Mouse (Mus musculus): ENCODE results near the gene Acp7. TPM values are rescaled to one million over a fixed set of nuclear protein-coding genes. Genes with fewer than 3 reads are reported as not detected.
A peak's percentile ranks its signal among the peaks of the same experiment; 100 is the strongest.
"Not testable (repeated sequence)": the region's sequence is repeated elsewhere in the genome, so short reads cannot be mapped to it uniquely, and the experiment has no call there.

The Acp7 gene
- polyA plus RNA-seq, 1 experiment from 2014 or later = not detected

- no peaks in the 10 kb centered on the region for H3K9me3 ChIP-seq (replicated peaks; ENCODE audit: control insufficient read depth, low read length)
- no peak for DNase-seq (ENCODE audit: low spot score)
- WGBS = 46% methylated on average over 4 of the region's 4 CpGs
Measured at GRCm38 (mm10) chr7:28634128-28634527, 3.0 kb upstream of the Acp7 start.

GRCm38 (mm10) chr7:28624791-28625190 is 6.3 kb downstream of the Acp7 start:
- Histone ChIP-seq H3K9me3 (replicated peaks; ENCODE audit: control insufficient read depth, low read length) (no peaks in the 10 kb centered on the region), H3K4me1 (ENCODE audit: control insufficient read depth, insufficient read depth, low read length) (no peaks in the 10 kb centered on the region), H3K27me3 (ENCODE audit: control insufficient read depth, insufficient read depth, low read length) (peaks cover 10% of the 10 kb centered on the region), H3K4me2 (ENCODE audit: low read depth, low read length) (no peak overlapping the region), H3K36me3 (replicated peaks; ENCODE audit: control insufficient read depth, insufficient read depth, low read depth, low read length) (no peaks in the 10 kb centered on the region), H3K9ac (replicated peaks; ENCODE audit: low read length) (no peak overlapping the region), H3K4me3 (ENCODE audit: low read depth, low read length) (no peak overlapping the region), H3K27ac (replicated peaks; ENCODE audit: low read depth, low read length) (no peak overlapping the region)
- DNase-seq (ENCODE audit: low spot score) (no peak), ATAC-seq (replicated peaks; ENCODE audit: insufficient number of reproducible peaks, low FRiP score, low TSS enrichment, low read depth) (no peak)
- WGBS = 83% methylated on average over 5 of the region's 5 CpGs

More at GRCm38 (mm10) chr7:28634128-28634527, 3.0 kb upstream of the Acp7 start:
- peaks cover 4% of the 10 kb centered on the region; the same call in 1 of the 2 replicates for H3K4me1 ChIP-seq (ENCODE audit: control insufficient read depth, insufficient read depth, low read length)
- no peaks in the 10 kb centered on the region for H3K36me3 ChIP-seq (replicated peaks; ENCODE audit: control insufficient read depth, insufficient read depth, low read depth, low read length)
- H3K4me2 ChIP-seq (ENCODE audit: low read depth, low read length) = no peak overlapping the region
- ATAC-seq (replicated peaks; ENCODE audit: insufficient number of reproducible peaks, low FRiP score, low TSS enrichment, low read depth) = no peak
- no peak overlapping the region for H3K4me3 ChIP-seq (ENCODE audit: low read depth, low read length)
- no peak overlapping the region for H3K9ac ChIP-seq (replicated peaks; ENCODE audit: low read length)
- H3K27me3 ChIP-seq (ENCODE audit: control insufficient read depth, insufficient read depth, low read length) = peaks cover 22% of the 10 kb centered on the region
- H3K27ac ChIP-seq (replicated peaks; ENCODE audit: low read depth, low read length) = no peak overlapping the region

GRCm38 (mm10) chr7:28619098-28619715 is 11.9 kb downstream of the Acp7 start:
- no peak overlapping the region for H3K4me3 ChIP-seq (ENCODE audit: low read depth, low read length)
- H3K36me3 ChIP-seq (replicated peaks; ENCODE audit: control insufficient read depth, insufficient read depth, low read depth, low read length) = no peaks in the 10 kb centered on the region
- H3K4me1 ChIP-seq (ENCODE audit: control insufficient read depth, insufficient read depth, low read length) = no peaks in the 10 kb centered on the region
- DNase-seq (ENCODE audit: low spot score) (peak; percentile 68), ATAC-seq (replicated peaks; ENCODE audit: insufficient number of reproducible peaks, low FRiP score, low TSS enrichment, low read depth) (no peak)
- no peak overlapping the region for H3K4me2 ChIP-seq (ENCODE audit: low read depth, low read length)
- 49% methylated on average over 9 of the region's 9 CpGs for WGBS
- H3K27me3 ChIP-seq (ENCODE audit: control insufficient read depth, insufficient read depth, low read length) = no peaks in the 10 kb centered on the region
- H3K27ac ChIP-seq (replicated peaks; ENCODE audit: low read depth, low read length) = no peak overlapping the region
- H3K9me3 ChIP-seq (replicated peaks; ENCODE audit: control insufficient read depth, low read length) = no peaks in the 10 kb centered on the region
- no peak overlapping the region for H3K9ac ChIP-seq (replicated peaks; ENCODE audit: low read length)

GRCm38 (mm10) chr7:28605951-28606350 is 25.2 kb downstream of the Acp7 start:
- ATAC-seq (replicated peaks; ENCODE audit: insufficient number of reproducible peaks, low FRiP score, low TSS enrichment, low read depth) (no peak), DNase-seq (ENCODE audit: low spot score) (no peak)
- H3K27me3 ChIP-seq (ENCODE audit: control insufficient read depth, insufficient read depth, low read length) = no peaks in the 10 kb centered on the region
- no peak overlapping the region for H3K4me3 ChIP-seq (ENCODE audit: low read depth, low read length)
- no peak overlapping the region for H3K27ac ChIP-seq (replicated peaks; ENCODE audit: low read depth, low read length)
- no peaks in the 10 kb centered on the region for H3K9me3 ChIP-seq (replicated peaks; ENCODE audit: control insufficient read depth, low read length)
- no peaks in the 10 kb centered on the region for H3K36me3 ChIP-seq (replicated peaks; ENCODE audit: control insufficient read depth, insufficient read depth, low read depth, low read length)
- H3K4me1 ChIP-seq (ENCODE audit: control insufficient read depth, insufficient read depth, low read length) = no peaks in the 10 kb centered on the region
- H3K4me2 ChIP-seq (ENCODE audit: low read depth, low read length) = no peak overlapping the region
- WGBS = 90% methylated on average over 8 of the region's 8 CpGs
- no peak overlapping the region for H3K9ac ChIP-seq (replicated peaks; ENCODE audit: low read length)

GRCm38 (mm10) chr7:28603788-28604187 is 27.3 kb downstream of the Acp7 start:
- H3K27me3 ChIP-seq (ENCODE audit: control insufficient read depth, insufficient read depth, low read length); H3K4me2 ChIP-seq (ENCODE audit: low read depth, low read length); H3K27ac ChIP-seq (replicated peaks; ENCODE audit: low read depth, low read length); H3K9me3 ChIP-seq (replicated peaks; ENCODE audit: control insufficient read depth, low read length); DNase-seq (ENCODE audit: low spot score); H3K4me1 ChIP-seq (ENCODE audit: control insufficient read depth, insufficient read depth, low read length); H3K36me3 ChIP-seq (replicated peaks; ENCODE audit: control insufficient read depth, insufficient read depth, low read depth, low read length); ATAC-seq (replicated peaks; ENCODE audit: insufficient number of reproducible peaks, low FRiP score, low TSS enrichment, low read depth); H3K4me3 ChIP-seq (ENCODE audit: low read depth, low read length); H3K9ac ChIP-seq (replicated peaks; ENCODE audit: low read length): not testable (repeated sequence)
- WGBS = 77% methylated on average over 2 of the region's 2 CpGs

GRCm38 (mm10) chr7:28603136-28603535 is 28.0 kb downstream of the Acp7 start:
- H3K4me2 ChIP-seq (ENCODE audit: low read depth, low read length) = no peak overlapping the region
- H3K36me3 ChIP-seq (replicated peaks; ENCODE audit: control insufficient read depth, insufficient read depth, low read depth, low read length) = no peaks in the 10 kb centered on the region
- no peaks in the 10 kb centered on the region for H3K27me3 ChIP-seq (ENCODE audit: control insufficient read depth, insufficient read depth, low read length)
- H3K9me3 ChIP-seq (replicated peaks; ENCODE audit: control insufficient read depth, low read length) = no peaks in the 10 kb centered on the region
- no peak overlapping the region for H3K9ac ChIP-seq (replicated peaks; ENCODE audit: low read length)
- no peak overlapping the region for H3K27ac ChIP-seq (replicated peaks; ENCODE audit: low read depth, low read length)
- H3K4me3 ChIP-seq (ENCODE audit: low read depth, low read length) = no peak overlapping the region
- 76% methylated on average over 5 of the region's 5 CpGs for WGBS
- ATAC-seq (replicated peaks; ENCODE audit: insufficient number of reproducible peaks, low FRiP score, low TSS enrichment, low read depth) (no peak), DNase-seq (ENCODE audit: low spot score) (no peak)
- no peaks in the 10 kb centered on the region for H3K4me1 ChIP-seq (ENCODE audit: control insufficient read depth, insufficient read depth, low read length)

- Histone ChIP-seq H3K4me1 (ENCODE audit: control insufficient read depth, insufficient read depth, low read length) (peaks cover under 1% of the 10 kb centered on the region; the same call in 1 of the 2 replicates), H3K4me2 (ENCODE audit: low read depth, low read length) (no peak overlapping the region), H3K27ac (replicated peaks; ENCODE audit: low read depth, low read length) (no peak overlapping the region), H3K9ac (replicated peaks; ENCODE audit: low read length) (no peak overlapping the region), H3K27me3 (ENCODE audit: control insufficient read depth, insufficient read depth, low read length) (no peaks in the 10 kb centered on the region), H3K4me3 (ENCODE audit: low read depth, low read length) (no peak overlapping the region), H3K9me3 (replicated peaks; ENCODE audit: control insufficient read depth, low read length) (no peaks in the 10 kb centered on the region), H3K36me3 (replicated peaks; ENCODE audit: control insufficient read depth, insufficient read depth, low read depth, low read length) (no peaks in the 10 kb centered on the region)
- WGBS = 26% methylated on average over 7 of the region's 7 CpGs
- DNase-seq (ENCODE audit: low spot score) = peak; percentile 79
- ATAC-seq (replicated peaks; ENCODE audit: insufficient number of reproducible peaks, low FRiP score, low TSS enrichment, low read depth) = no peak
Measured at GRCm38 (mm10) chr7:28601668-28602067, 29.5 kb downstream of the Acp7 start.

- Histone ChIP-seq H3K27ac (replicated peaks; ENCODE audit: low read depth, low read length) (no peak overlapping the region), H3K27me3 (ENCODE audit: control insufficient read depth, insufficient read depth, low read length) (no peaks in the 10 kb centered on the region), H3K4me2 (ENCODE audit: low read depth, low read length) (no peak overlapping the region), H3K9me3 (replicated peaks; ENCODE audit: control insufficient read depth, low read length) (no peaks in the 10 kb centered on the region), H3K4me3 (ENCODE audit: low read depth, low read length) (no peak overlapping the region), H3K4me1 (ENCODE audit: control insufficient read depth, insufficient read depth, low read length) (peaks cover 5% of the 10 kb centered on the region; the same call in 1 of the 2 replicates), H3K9ac (replicated peaks; ENCODE audit: low read length) (no peak overlapping the region), H3K36me3 (replicated peaks; ENCODE audit: control insufficient read depth, insufficient read depth, low read depth, low read length) (no peaks in the 10 kb centered on the region)
- DNase-seq (ENCODE audit: low spot score) (peak; percentile 72), ATAC-seq (replicated peaks; ENCODE audit: insufficient number of reproducible peaks, low FRiP score, low TSS enrichment, low read depth) (no peak)
- 12% methylated on average over 11 of the region's 11 CpGs for WGBS
Measured at GRCm38 (mm10) chr7:28601029-28601428, 30.1 kb downstream of the Acp7 start.

Measured in embryonic facial prominence, embryonic 11.5 days (tissue).